Mouse (Mus musculus): ENCODE measurements around the gene Tac4. TPM values are rescaled to one million over a fixed set of nuclear protein-coding genes. Genes with fewer than 3 reads are reported as not detected.

Tac4 gene
- polyA plus RNA-seq, 1 experiment from 2014 or later, result 0.20 TPM

Other genes starting within 250 kb of the Tac4 start
- gene Pdk2, start 220.2 kb upstream of the Tac4 start, polyA plus RNA-seq (2015; fragmentation: Nextera tagmentation; extraction: Ambion mirVana), result 24.9 and 27.1 TPM in 2 replicates
- 17.7 and 20.3 TPM in 2 replicates for gene Itga3, start 184.7 kb upstream of the Tac4 start, polyA plus RNA-seq (2015; fragmentation: Nextera tagmentation; extraction: Ambion mirVana)
- 0.28 and 0.50 TPM in 2 replicates for gene Dlx3, start 141.4 kb upstream of the Tac4 start, polyA plus RNA-seq (2015; fragmentation: Nextera tagmentation; extraction: Ambion mirVana)
- gene Dlx4, start 115.3 kb upstream of the Tac4 start, polyA plus RNA-seq (2015; fragmentation: Nextera tagmentation; extraction: Ambion mirVana), result not detected in 2 replicates
- gene Kat7, start 48.7 kb downstream of the Tac4 start, polyA plus RNA-seq (2015; fragmentation: Nextera tagmentation; extraction: Ambion mirVana), result 56.8 and 63.6 TPM in 2 replicates
- gene Fam117a, start 75.5 kb downstream of the Tac4 start, polyA plus RNA-seq (2015; fragmentation: Nextera tagmentation; extraction: Ambion mirVana), result 2.4 and 4.3 TPM in 2 replicates
- 129 and 144 TPM in 2 replicates for gene Slc35b1, start 123.2 kb downstream of the Tac4 start, polyA plus RNA-seq (2015; fragmentation: Nextera tagmentation; extraction: Ambion mirVana)
- 224 and 233 TPM in 2 replicates for gene Spop, start 152.6 kb downstream of the Tac4 start, polyA plus RNA-seq (2015; fragmentation: Nextera tagmentation; extraction: Ambion mirVana)

All from neural tube, embryonic 15.5 days (tissue).